ENCODE assay signal across 28 mouse cellular contexts in genomic region chr1:184902886-184903285, GRCm38 (mm10). TPM values are rescaled to one million over a fixed set of nuclear protein-coding genes. Genes with fewer than 3 reads are reported as not detected.
A peak's percentile ranks its signal among the peaks of the same experiment; 100 is the strongest.
DNase-seq lines count a peak whose midpoint lies in the region; ATAC-seq lines count a peak whose summit lies in the region.
"Had no signal": no experiment of that assay in that cellular context is flagged by ENCODE, and none has a peak within 500 bp of the region (broad histone marks: within the 10 kb centered on the region; RNA-seq: fewer than 3 reads in every experiment).

No protein-coding gene starts in this region.

- no peak overlapping the region for H3K27ac ChIP-seq in embryonic facial prominence, embryonic 12.5 days
- H3K27ac ChIP-seq in embryonic facial prominence, embryonic 10.5 days (replicated peaks), result no peak overlapping the region
- peak overlapping the region; percentile 74 for H3K27ac ChIP-seq in hindbrain, embryonic 10.5 days
- no peak overlapping the region for H3K27ac ChIP-seq in hindbrain, embryonic 16.5 days (ENCODE audit: low read depth, low read length)
- H3K27ac ChIP-seq in midbrain, embryonic 12.5 days (replicated peaks), result 0 out of 2 replicates have a peak overlapping the region, but pooled peaks have one; percentile 5
- no peak overlapping the region for H3K27ac ChIP-seq in midbrain, embryonic 15.5 days
- H3K27ac ChIP-seq: embryonic facial prominence, embryonic 15.5 days; gastrocnemius, adult 2 months; heart, adult 2 months; heart, embryonic 15.5 days; hindbrain, embryonic 14.5 days; intestine, embryonic 15.5 days had no signal

- no peak overlapping the region for H3K4me2 ChIP-seq in embryonic facial prominence, embryonic 12.5 days (replicated peaks)
- H3K4me2 ChIP-seq in hindbrain, embryonic 16.5 days (ENCODE audit: low read length), result no peak overlapping the region
- H3K4me2 ChIP-seq in midbrain, embryonic 12.5 days (replicated peaks), result no peak overlapping the region
- H3K4me2 ChIP-seq in midbrain, embryonic 15.5 days, result no peak overlapping the region
- H3K4me2 ChIP-seq: embryonic facial prominence, embryonic 15.5 days; heart, embryonic 12.5 days; heart, embryonic 15.5 days; hindbrain, embryonic 14.5 days; intestine, embryonic 15.5 days had no signal

- 0 out of 2 replicates have a peak, but pooled peaks have one; percentile 15 for ATAC-seq in embryonic facial prominence, embryonic 12.5 days (ENCODE audit: insufficient number of reproducible peaks, insufficient read depth, low FRiP score, low TSS enrichment)
- no peak for ATAC-seq in hindbrain, embryonic 16.5 days
- ATAC-seq in megakaryocyte, adult 5-6 weeks (ENCODE audit: poor library complexity, severe bottlenecking), result no peak
- no peak for ATAC-seq in midbrain, embryonic 12.5 days (ENCODE audit: low FRiP score, low read depth)
- no peak for ATAC-seq in midbrain, embryonic 15.5 days (replicated peaks)
- ATAC-seq: activated CD4-positive, CD25-positive, alpha-beta regulatory T cell, adult 4 months; forebrain, embryonic 14.5 days; forebrain, postnatal 0 days; intestine, embryonic 15.5 days had no signal

- H3K9ac ChIP-seq in embryonic facial prominence, embryonic 12.5 days, result no peak overlapping the region
- H3K9ac ChIP-seq in hindbrain, embryonic 16.5 days (ENCODE audit: low read depth, low read length), result no peak overlapping the region
- H3K9ac ChIP-seq in midbrain, embryonic 12.5 days (replicated peaks), result no peak overlapping the region
- no peak overlapping the region for H3K9ac ChIP-seq in midbrain, embryonic 15.5 days
- H3K9ac ChIP-seq: embryonic facial prominence, embryonic 15.5 days; forebrain, postnatal 0 days; heart, embryonic 12.5 days; heart, embryonic 15.5 days; hindbrain, embryonic 14.5 days; intestine, embryonic 15.5 days had no signal

- no peak overlapping the region for H3K4me3 ChIP-seq in embryonic facial prominence, embryonic 12.5 days
- H3K4me3 ChIP-seq in embryonic facial prominence, embryonic 10.5 days, result no peak overlapping the region
- no peak overlapping the region for H3K4me3 ChIP-seq in hindbrain, embryonic 10.5 days
- H3K4me3 ChIP-seq in hindbrain, embryonic 16.5 days (ENCODE audit: low read length), result no peak overlapping the region
- H3K4me3 ChIP-seq in megakaryocyte, embryonic 14.5 days (replicated peaks), result peak overlapping the region; percentile 20
- no peak overlapping the region for H3K4me3 ChIP-seq in midbrain, embryonic 12.5 days
- no peak overlapping the region for H3K4me3 ChIP-seq in midbrain, embryonic 15.5 days
- H3K4me3 ChIP-seq: embryonic facial prominence, embryonic 15.5 days; gastrocnemius, adult 2 months; heart, adult 2 months; heart, embryonic 12.5 days; heart, embryonic 15.5 days; intestine, embryonic 15.5 days had no signal

- H3K27me3 ChIP-seq in embryonic facial prominence, embryonic 12.5 days, result no peaks in the 10 kb centered on the region
- no peaks in the 10 kb centered on the region for H3K27me3 ChIP-seq in embryonic facial prominence, embryonic 10.5 days (replicated peaks; ENCODE audit: low read depth, poor library complexity, severe bottlenecking)
- no peaks in the 10 kb centered on the region for H3K27me3 ChIP-seq in hindbrain, embryonic 10.5 days (ENCODE audit: insufficient read depth, poor library complexity, severe bottlenecking)
- no peaks in the 10 kb centered on the region for H3K27me3 ChIP-seq in hindbrain, embryonic 16.5 days (replicated peaks; ENCODE audit: control insufficient read depth, insufficient read depth, low read length)
- H3K27me3 ChIP-seq in megakaryocyte, embryonic 14.5 days (replicated peaks), result peaks cover 22% of the 10 kb centered on the region
- H3K27me3 ChIP-seq in midbrain, embryonic 12.5 days, result no peaks in the 10 kb centered on the region
- no peaks in the 10 kb centered on the region for H3K27me3 ChIP-seq in midbrain, embryonic 15.5 days (replicated peaks)
- H3K27me3 ChIP-seq: embryonic facial prominence, embryonic 15.5 days; heart, embryonic 12.5 days; heart, embryonic 15.5 days; intestine, embryonic 15.5 days had no signal

- no peaks in the 10 kb centered on the region for H3K9me3 ChIP-seq in embryonic facial prominence, embryonic 12.5 days
- no peaks in the 10 kb centered on the region for H3K9me3 ChIP-seq in embryonic facial prominence, embryonic 10.5 days
- no peaks in the 10 kb centered on the region for H3K9me3 ChIP-seq in hindbrain, embryonic 10.5 days
- no peaks in the 10 kb centered on the region for H3K9me3 ChIP-seq in hindbrain, embryonic 16.5 days (ENCODE audit: control insufficient read depth, low read length)
- H3K9me3 ChIP-seq in megakaryocyte, embryonic 14.5 days, result no peaks in the 10 kb centered on the region
- no peaks in the 10 kb centered on the region for H3K9me3 ChIP-seq in midbrain, embryonic 12.5 days
- H3K9me3 ChIP-seq in midbrain, embryonic 15.5 days, result no peaks in the 10 kb centered on the region
- H3K9me3 ChIP-seq: embryonic facial prominence, embryonic 15.5 days; heart, embryonic 12.5 days; heart, embryonic 15.5 days; intestine, embryonic 15.5 days had no signal

- no peak for DNase-seq in embryonic facial prominence, embryonic 10.5 days (ENCODE audit: low spot score)
- DNase-seq in hindbrain, embryonic 10.5 days (ENCODE audit: low spot score), result peak; percentile 33
- DNase-seq: adrenal gland, adult 8-10 months; adrenal gland, postnatal 25 days; cerebellum, adult 11-12 months; cerebellum, adult 8-10 months; cerebellum, postnatal 10 days; cerebellum, postnatal 36 days; embryo, embryonic 11 days; forebrain, postnatal 0 days; gastrocnemius, adult 2 months; gastrocnemius, postnatal 14 days; heart, adult 2 months; heart, postnatal 10 days; heart, postnatal 36 days had no signal

- H3K4me1 ChIP-seq in embryonic facial prominence, embryonic 12.5 days, result no peaks in the 10 kb centered on the region
- peaks cover 3% of the 10 kb centered on the region; the same call in 1 of the 2 replicates for H3K4me1 ChIP-seq in embryonic facial prominence, embryonic 10.5 days
- H3K4me1 ChIP-seq in hindbrain, embryonic 10.5 days (replicated peaks), result peaks cover 29% of the 10 kb centered on the region
- H3K4me1 ChIP-seq in hindbrain, embryonic 16.5 days (ENCODE audit: control insufficient read depth, insufficient read depth, low read depth, low read length), result no peaks in the 10 kb centered on the region; the same call in none of the 2 replicates
- H3K4me1 ChIP-seq in megakaryocyte, embryonic 14.5 days, result peaks cover 7% of the 10 kb centered on the region
- peaks cover 14% of the 10 kb centered on the region for H3K4me1 ChIP-seq in midbrain, embryonic 12.5 days
- peaks cover 15% of the 10 kb centered on the region for H3K4me1 ChIP-seq in midbrain, embryonic 15.5 days
- H3K4me1 ChIP-seq: embryonic facial prominence, embryonic 15.5 days; heart, embryonic 12.5 days; heart, embryonic 15.5 days; intestine, embryonic 15.5 days had no signal

- peaks cover 44% of the 10 kb centered on the region for H3K36me3 ChIP-seq in embryonic facial prominence, embryonic 12.5 days
- peaks cover 78% of the 10 kb centered on the region for H3K36me3 ChIP-seq in embryonic facial prominence, embryonic 10.5 days (replicated peaks)
- H3K36me3 ChIP-seq in hindbrain, embryonic 10.5 days, result peaks cover 63% of the 10 kb centered on the region
- H3K36me3 ChIP-seq in hindbrain, embryonic 16.5 days (ENCODE audit: control insufficient read depth, insufficient read depth, low read length), result peaks cover 19% of the 10 kb centered on the region
- no peaks in the 10 kb centered on the region for H3K36me3 ChIP-seq in megakaryocyte, embryonic 14.5 days (replicated peaks; ENCODE audit: low read length)
- peaks cover 59% of the 10 kb centered on the region for H3K36me3 ChIP-seq in midbrain, embryonic 12.5 days
- H3K36me3 ChIP-seq in midbrain, embryonic 15.5 days (replicated peaks), result peaks cover 46% of the 10 kb centered on the region
- H3K36me3 ChIP-seq: heart, embryonic 15.5 days had no signal

- WGBS in embryonic facial prominence, embryonic 12.5 days, result 85% methylated on average over 7 of the region's 7 CpGs
- 80% methylated on average over 7 of the region's 7 CpGs for WGBS in embryonic facial prominence, embryonic 10.5 days
- WGBS in hindbrain, embryonic 10.5 days, result 41% methylated on average over 7 of the region's 7 CpGs
- WGBS in hindbrain, embryonic 16.5 days, result 44% methylated on average over 7 of the region's 7 CpGs
- 53% methylated on average over 7 of the region's 7 CpGs for WGBS in midbrain, embryonic 12.5 days
- 57% methylated on average over 7 of the region's 7 CpGs for WGBS in midbrain, embryonic 15.5 days

RNA-seq across cellular contexts. Expression of gene C130074G19Rik, which starts 19.9 kb away (rescaled TPM):
- polyA plus RNA-seq in embryonic facial prominence, embryonic 12.5 days (2016; fragmentation: Nextera tagmentation; extraction: Ambion mirVana), result 1.0 and 1.3 TPM in 2 replicates
- 0.49 and 0.64 TPM in 2 replicates for polyA plus RNA-seq in embryonic facial prominence, embryonic 10.5 days (2016; fragmentation: Nextera tagmentation; extraction: Ambion mirVana)
- 0.64 and 0.72 TPM in 2 replicates for polyA plus RNA-seq in hindbrain, embryonic 10.5 days (2016; fragmentation: Nextera tagmentation; extraction: Ambion mirVana)
- 0.97 and 1.0 TPM in 2 replicates for polyA plus RNA-seq in hindbrain, embryonic 16.5 days (2015; fragmentation: Nextera tagmentation; extraction: Ambion mirVana)
- not detected in 2 replicates for polyA plus RNA-seq in megakaryocyte, embryonic 14.5 days (2012; ENCODE audit: insufficient read depth, low replicate concordance)
- not detected in 2 replicates for total RNA-seq in megakaryocyte, adult 5-6 weeks (2015)
- total RNA-seq in megakaryocyte, adult 5-6 weeks (2017), result not detected in 2 replicates
- 0.59 and 1.1 TPM in 2 replicates for polyA plus RNA-seq in midbrain, embryonic 12.5 days (2016; fragmentation: Nextera tagmentation; extraction: Ambion mirVana)
- polyA plus RNA-seq in midbrain, embryonic 15.5 days (2015; fragmentation: Nextera tagmentation; extraction: Ambion mirVana), result 0.84 and 1.2 TPM in 2 replicates
- polyA plus RNA-seq: activated CD4-positive, CD25-positive, alpha-beta regulatory T cell, adult 4 months had no signal

RNA-seq across cellular contexts. Expression of gene Marc2, which starts 56.6 kb away (rescaled TPM):
- 144 and 152 TPM in 2 replicates for polyA plus RNA-seq in embryonic facial prominence, embryonic 12.5 days (2016; fragmentation: Nextera tagmentation; extraction: Ambion mirVana)
- polyA plus RNA-seq in embryonic facial prominence, embryonic 10.5 days (2016; fragmentation: Nextera tagmentation; extraction: Ambion mirVana), result 78.9 and 82.0 TPM in 2 replicates
- polyA plus RNA-seq in hindbrain, embryonic 10.5 days (2016; fragmentation: Nextera tagmentation; extraction: Ambion mirVana), result 85.9 and 87.8 TPM in 2 replicates
- polyA plus RNA-seq in hindbrain, embryonic 16.5 days (2015; fragmentation: Nextera tagmentation; extraction: Ambion mirVana), result 121 and 129 TPM in 2 replicates
- 70.7 and 111 TPM in 2 replicates for polyA plus RNA-seq in megakaryocyte, embryonic 14.5 days (2012; ENCODE audit: insufficient read depth, low replicate concordance)
- total RNA-seq in megakaryocyte, adult 5-6 weeks (2015), result 141 and 187 TPM in 2 replicates
- total RNA-seq in megakaryocyte, adult 5-6 weeks (2017), result 52.3 and 73.3 TPM in 2 replicates
- polyA plus RNA-seq in midbrain, embryonic 12.5 days (2016; fragmentation: Nextera tagmentation; extraction: Ambion mirVana), result 88.4 and 97.3 TPM in 2 replicates
- polyA plus RNA-seq in midbrain, embryonic 15.5 days (2015; fragmentation: Nextera tagmentation; extraction: Ambion mirVana), result 96.7 and 117 TPM in 2 replicates

Comparison
In these comparisons a context has a peak if more than half of its experiments do, and no peak if none do; other contexts are left out.
1. H3K27ac ChIP-seq: peak in hindbrain, embryonic 10.5 days (single experiment) and midbrain, embryonic 12.5 days (single experiment); none in embryonic facial prominence, embryonic 12.5 days (single experiment), embryonic facial prominence, embryonic 10.5 days (single experiment), hindbrain, embryonic 16.5 days (single experiment) and midbrain, embryonic 15.5 days (single experiment).